Mouse (Mus musculus) intestine, embryonic 16.5 days (tissue): ENCODE data around the gene Rmi2. TPM values are rescaled to one million over a fixed set of nuclear protein-coding genes. Genes with fewer than 3 reads are reported as not detected.

ENCODE experiments used
- ATAC-seq: fragments of 200-750 bp; cut with Nextera tagmentation; 2 replicates; pipeline ENCODE4 v1.8.0; 2017; ENCODE audit warnings: moderate TSS enrichment, moderate library complexity
- H3K27ac ChIP-seq: fragments of 300-500 bp; sonication (generic); 2 replicates; pipeline ENCODE4 v1.5.1; 2014; ENCODE audit warnings: mild to moderate bottlenecking, low read length
- H3K27me3 ChIP-seq: fragments of 300-500 bp; sonication (generic); replicated peaks from 2 replicates; pipeline ENCODE4 v1.6.1; 2014; ENCODE audit warnings: low read length, control low read depth, mixed read lengths; ENCODE audit not compliant: control insufficient read depth, insufficient read depth
- H3K36me3 ChIP-seq: fragments of 300-500 bp; sonication (generic); 2 replicates; pipeline ENCODE4 v1.6.1; 2014; ENCODE audit warnings: low read length, control low read depth; ENCODE audit not compliant: control insufficient read depth, insufficient read depth
- H3K4me1 ChIP-seq: fragments of 300-500 bp; sonication (generic); 2 replicates; pipeline ENCODE4 v1.6.1; 2014; ENCODE audit warnings: low read length, control low read depth, mixed read lengths; ENCODE audit not compliant: control insufficient read depth, insufficient read depth
- H3K4me2 ChIP-seq: fragments of 300-500 bp; sonication (generic); 2 replicates; pipeline ENCODE4 v1.6.1; 2014; ENCODE audit warnings: low read depth, low read length, control low read depth
- H3K4me3 ChIP-seq: fragments of 300-500 bp; sonication (generic); 2 replicates; pipeline ENCODE4 v1.5.1; 2014; ENCODE audit warnings: mild to moderate bottlenecking, low read length
- H3K9ac ChIP-seq: fragments of 300-500 bp; sonication (generic); 2 replicates; pipeline ENCODE4 v1.6.1; 2014; ENCODE audit warnings: low read depth, low read length
- H3K9me3 ChIP-seq: fragments of 300-500 bp; sonication (generic); 2 replicates; pipeline ENCODE4 v1.6.1; 2016; ENCODE audit warnings: low read length, control low read depth; ENCODE audit not compliant: control insufficient read depth
- WGBS: fragments of 180-500 bp; shearing (Covaris S2); extraction: QIAGEN DNeasy Blood & Tissue Kit; methylation state at CpG from one replicate; pipeline ENCODE4 v1.1.7; 2014; 5-methylcytosine and 5-hydroxymethylcytosine counted together
- polyA plus RNA-seq: library from polyadenylated mRNA; unstranded; fragments of >200 nt; fragmentation: Nextera tagmentation; extraction: Ambion mirVana; gene quantifications from 2 replicates; pipeline ENCODE4 v1.2.1, GENCODE M21; 2015

The Rmi2 gene
- 2.4 and 2.7 TPM in 2 replicates for polyA plus RNA-seq

DNA sequence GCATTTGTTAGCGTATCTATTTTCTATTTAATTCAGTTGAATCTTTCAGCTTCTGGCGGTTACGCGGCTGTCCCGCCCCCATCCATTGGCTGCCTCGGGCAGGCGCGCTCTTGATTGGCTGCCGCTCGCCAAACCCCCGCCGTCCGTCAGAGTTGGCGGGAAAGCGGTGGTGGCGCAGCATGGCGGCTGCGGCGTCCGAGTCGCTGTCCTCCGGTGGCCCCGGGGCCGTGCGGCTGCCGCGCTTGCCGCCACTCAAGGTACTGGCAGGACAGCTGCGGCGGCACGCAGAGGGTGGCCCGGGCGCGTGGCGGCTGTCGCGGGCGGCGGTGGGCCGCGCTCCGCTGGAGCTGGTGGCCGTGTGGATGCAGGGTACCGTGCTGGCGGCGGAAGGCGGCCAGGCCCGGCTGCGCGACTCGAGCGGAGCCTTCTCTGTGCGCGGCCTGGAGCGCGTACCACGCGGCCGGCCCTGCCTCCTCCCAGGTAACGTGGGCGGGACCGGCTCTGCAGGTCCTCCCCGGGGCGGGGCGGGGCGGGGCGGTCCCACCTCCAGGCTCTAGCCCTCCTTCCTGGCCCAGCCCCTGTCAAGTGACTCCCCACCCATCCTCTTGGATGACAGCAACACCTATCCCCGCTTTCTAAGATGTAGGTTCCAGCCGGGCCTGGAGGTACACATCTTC, at the start of gene Rmi2:
Gene Rmi2, plus strand, starts transcription at position 149 of the 677 bp plus-strand sequence.
- under 1% methylated on average over 58 of the region's 69 CpGs for WGBS
- peak within 1 kb of the TSS; percentile 91 for H3K9ac ChIP-seq
- H3K4me2 ChIP-seq: peak within 1 kb of the TSS; percentile 85
- peak within 1 kb of the TSS; percentile 93 for H3K27ac ChIP-seq
- no peaks in the 10 kb centered on the region for H3K27me3 ChIP-seq
- peaks cover 29% of the 10 kb centered on the region for H3K4me1 ChIP-seq
- H3K4me3 ChIP-seq: peak within 1 kb of the TSS; percentile 90
- H3K36me3 ChIP-seq: no peaks in the 10 kb centered on the region
- ATAC-seq: peak; percentile 94
- 0 out of 2 replicates have a peak, but pooled peaks cover 3% of the 10 kb centered on the region for H3K9me3 ChIP-seq

DNA sequence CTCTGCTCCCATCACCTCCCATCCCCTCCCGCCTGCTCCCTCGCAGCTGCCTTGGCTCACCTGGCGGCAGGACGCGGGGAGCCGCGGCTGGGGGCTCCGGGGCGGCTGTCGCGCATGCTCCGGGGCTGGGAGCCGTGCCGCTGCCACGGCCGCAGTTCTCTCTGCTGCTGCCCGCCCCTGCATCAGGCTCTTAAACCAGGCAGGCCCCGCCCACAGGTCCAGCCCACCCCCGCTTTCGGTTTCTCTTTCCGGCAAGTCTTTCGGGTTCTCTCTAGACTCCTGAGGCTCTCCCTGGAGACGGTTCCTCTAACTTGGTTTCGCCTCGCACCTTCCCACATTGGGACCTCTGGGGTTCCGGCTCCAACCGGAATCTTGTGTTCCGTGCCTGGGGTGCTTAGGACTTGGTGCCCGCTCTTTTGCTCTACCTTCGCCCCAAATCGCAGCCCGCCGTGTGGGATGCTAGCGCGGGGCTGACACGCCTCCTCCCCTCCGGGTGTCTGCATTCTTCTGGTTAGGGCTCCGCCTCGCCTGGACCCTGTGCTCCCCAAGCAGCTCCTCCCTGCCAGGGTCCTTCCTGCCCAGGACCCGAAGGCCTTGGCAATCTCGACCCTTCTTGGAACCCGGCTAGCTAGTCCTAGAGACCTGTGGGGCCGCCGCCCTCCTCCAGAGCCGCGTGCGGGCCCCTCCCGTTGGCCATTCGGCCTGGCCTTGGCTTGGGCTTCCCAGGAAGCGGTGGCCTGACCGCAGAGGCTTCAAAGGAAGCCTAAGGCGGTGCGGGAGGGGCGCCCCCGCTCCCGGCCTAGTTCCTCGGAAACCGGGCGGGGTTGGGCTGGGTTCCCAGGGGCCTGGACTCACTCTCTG, 49.3 kb upstream of the Rmi2 start, which contains the start of gene Socs1:
Gene Socs1, minus strand, starts transcription at position 166 of the 861 bp plus-strand sequence.
- Histone ChIP-seq H3K9me3 (no peaks in the 10 kb centered on the region), H3K4me2 (peak within 1 kb of the TSS; percentile 97), H3K36me3 (0 out of 2 replicates have a peak, but pooled peaks cover 2% of the 10 kb centered on the region), H3K9ac (peak within 1 kb of the TSS; percentile 86), H3K4me3 (peak within 1 kb of the TSS; percentile 79), H3K4me1 (peaks cover 19% of the 10 kb centered on the region), H3K27me3 (no peaks in the 10 kb centered on the region), H3K27ac (peak within 1 kb of the TSS; percentile 99)
- under 1% methylated on average over 59 of the region's 59 CpGs for WGBS
- peak; percentile 89 for ATAC-seq

DNA sequence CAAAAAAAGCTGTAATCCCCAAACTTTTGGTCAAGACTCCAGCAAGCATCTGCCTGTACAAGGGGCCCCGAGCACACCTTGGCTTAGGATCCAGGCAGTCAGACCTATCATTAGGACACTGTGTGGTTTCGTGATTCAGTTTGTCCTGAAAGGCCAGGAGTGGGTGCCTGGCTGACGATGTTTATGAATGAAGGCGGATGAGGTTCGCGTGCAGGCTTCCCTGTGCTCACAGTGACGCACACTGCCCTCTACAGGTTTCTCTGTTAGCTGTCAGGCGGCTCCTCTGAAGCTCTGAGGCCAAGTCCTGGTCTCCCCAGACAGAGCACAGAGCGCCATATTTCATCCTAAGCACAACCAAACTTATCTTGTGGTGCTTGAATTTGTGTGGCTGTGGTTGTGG, 48.6 kb upstream of the Rmi2 start:
- Histone ChIP-seq H3K27me3 (no peaks in the 10 kb centered on the region), H3K4me1 (peaks cover 19% of the 10 kb centered on the region), H3K4me2 (peak overlapping the region; percentile 97), H3K36me3 (0 out of 2 replicates have a peak, but pooled peaks cover 2% of the 10 kb centered on the region), H3K4me3 (peak overlapping the region; percentile 79), H3K9me3 (no peaks in the 10 kb centered on the region), H3K27ac (peak overlapping the region; percentile 99), H3K9ac (peak overlapping the region; percentile 86)
- 1% methylated on average over 9 of the region's 9 CpGs for WGBS
- ATAC-seq: peak; percentile 36

DNA sequence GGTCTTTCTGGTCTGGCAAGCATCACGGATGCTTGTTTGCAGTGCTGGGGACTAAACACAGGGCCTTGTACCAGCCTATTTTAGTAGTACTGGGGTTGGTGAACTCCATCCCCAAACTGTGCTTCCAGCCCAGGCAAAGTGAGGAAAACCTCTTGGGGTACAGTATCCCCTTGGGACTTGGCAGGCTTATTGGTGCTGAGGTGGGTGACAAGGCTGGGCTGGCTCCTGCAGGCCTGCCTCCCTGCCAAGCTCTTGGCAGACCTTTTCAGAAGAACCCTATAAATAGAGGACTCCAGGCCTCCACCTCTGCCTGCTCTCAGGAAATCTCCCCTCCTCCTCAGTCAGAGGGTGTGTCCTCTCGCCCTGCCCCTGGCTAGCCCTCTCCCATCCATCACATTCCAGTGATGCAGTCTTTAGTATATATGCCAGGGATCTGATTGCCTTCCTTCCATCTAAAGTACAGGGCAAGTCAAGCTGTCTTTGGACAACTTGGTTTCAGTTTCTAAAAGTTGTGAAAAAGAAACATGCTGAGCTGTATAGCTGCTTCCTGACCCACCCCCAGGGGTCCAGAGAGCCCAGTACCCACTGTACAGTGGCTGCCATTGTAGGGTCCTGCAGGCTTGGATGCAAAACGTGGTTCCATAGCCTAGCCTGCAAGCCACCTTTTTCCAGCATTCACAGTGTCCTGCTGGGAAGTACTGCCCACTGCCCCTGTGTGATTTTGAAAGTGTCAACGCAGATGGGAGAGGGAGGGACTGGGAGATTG, 47.9 kb upstream of the Rmi2 start:
- peak overlapping the region; percentile 99 for H3K27ac ChIP-seq
- peaks cover 19% of the 10 kb centered on the region for H3K4me1 ChIP-seq
- WGBS: 59% methylated on average over 4 of the region's 4 CpGs
- no peak overlapping the region for H3K9ac ChIP-seq
- H3K36me3 ChIP-seq: 0 out of 2 replicates have a peak, but pooled peaks cover 2% of the 10 kb centered on the region
- H3K27me3 ChIP-seq: no peaks in the 10 kb centered on the region
- ATAC-seq: no peak
- H3K4me3 ChIP-seq: no peak overlapping the region
- H3K9me3 ChIP-seq: no peaks in the 10 kb centered on the region
- H3K4me2 ChIP-seq: no peak overlapping the region

DNA sequence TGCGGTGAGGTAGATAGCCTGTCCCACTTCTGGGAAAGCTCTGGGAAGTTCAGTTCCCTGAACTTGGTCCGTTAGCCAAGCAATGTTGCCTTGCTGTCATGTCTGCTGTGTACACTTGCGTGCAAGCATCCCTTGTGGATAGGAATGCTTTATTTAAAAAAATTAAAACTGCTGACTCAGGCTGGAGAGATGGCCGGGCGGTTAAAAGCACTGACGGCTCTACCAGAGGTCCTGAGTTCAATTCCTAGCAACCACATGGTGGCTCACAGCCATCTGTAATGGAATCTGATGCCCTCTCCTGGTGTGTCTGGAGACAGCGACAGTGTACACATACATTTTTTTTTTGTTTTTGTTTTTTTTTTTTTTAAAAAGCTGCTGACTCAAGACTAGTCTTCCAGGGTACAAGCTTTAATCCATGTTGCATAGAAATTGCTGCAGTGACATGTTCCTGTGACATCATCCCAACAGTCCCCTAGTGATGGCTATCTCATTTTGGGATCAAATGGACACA, 47.3 kb upstream of the Rmi2 start:
- H3K9ac ChIP-seq: no peak overlapping the region
- no peak overlapping the region for H3K4me2 ChIP-seq
- H3K36me3 ChIP-seq: no peaks in the 10 kb centered on the region
- WGBS: 80% methylated on average over 7 of the region's 7 CpGs
- H3K27ac ChIP-seq: no peak overlapping the region
- H3K4me3 ChIP-seq: no peak overlapping the region
- H3K4me1 ChIP-seq: peaks cover 15% of the 10 kb centered on the region
- no peaks in the 10 kb centered on the region for H3K9me3 ChIP-seq
- no peaks in the 10 kb centered on the region for H3K27me3 ChIP-seq
- ATAC-seq: no peak

DNA sequence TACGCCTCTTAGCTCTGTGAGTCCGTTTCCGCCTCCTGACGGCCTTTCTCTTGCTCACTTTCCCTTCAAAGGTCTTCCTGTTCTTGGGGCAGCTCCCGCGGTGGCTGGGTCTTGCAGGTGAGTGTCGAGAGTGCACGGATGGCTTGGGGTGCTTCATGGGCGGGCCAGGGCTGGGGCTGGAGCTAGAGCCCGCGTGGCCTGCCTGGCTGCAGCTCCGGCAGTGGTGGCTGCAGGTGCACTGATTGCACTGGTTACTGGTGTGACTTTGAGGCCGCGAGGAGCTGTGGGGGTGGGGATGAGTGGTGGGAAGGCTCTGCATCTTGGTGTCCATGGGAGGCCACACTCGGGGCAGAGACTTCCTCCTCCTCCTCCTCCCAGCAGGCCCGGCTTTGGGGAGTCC, 46.6 kb upstream of the Rmi2 start, which contains the start of gene Tnp2:
Gene Tnp2, minus strand, starts transcription at position 390 of the 400 bp plus-strand sequence.
- ATAC-seq: no peak
- Histone ChIP-seq H3K27me3 (no peaks in the 10 kb centered on the region), H3K9ac (0 out of 2 replicates have a peak within 1 kb of the TSS, but pooled peaks have one; percentile 11), H3K9me3 (no peaks in the 10 kb centered on the region), H3K27ac (no peak within 1 kb of the TSS), H3K4me1 (peaks cover 9% of the 10 kb centered on the region), H3K36me3 (no peaks in the 10 kb centered on the region), H3K4me2 (no peak within 1 kb of the TSS), H3K4me3 (no peak within 1 kb of the TSS)
- 45% methylated on average over 16 of the region's 16 CpGs for WGBS

DNA sequence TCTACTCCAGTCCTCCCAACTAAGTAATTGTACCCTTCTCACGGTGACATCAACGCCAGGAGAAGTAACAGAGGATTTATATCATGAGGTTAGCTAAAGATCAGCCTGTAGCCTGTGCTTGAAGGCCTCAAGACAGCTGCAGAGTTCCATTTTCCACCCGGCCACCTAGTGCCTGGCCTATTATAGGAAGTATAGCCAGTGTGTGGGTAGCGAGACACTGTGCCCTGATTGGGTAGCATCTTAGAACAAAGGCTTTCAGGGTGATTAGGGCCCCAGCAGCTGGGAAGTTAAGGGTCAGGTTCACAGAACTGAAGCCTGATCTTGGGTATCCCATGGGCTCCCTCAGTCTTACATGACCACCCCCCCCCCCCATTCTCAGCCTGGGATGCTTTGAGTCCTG, 46.0 kb upstream of the Rmi2 start:
- H3K9ac ChIP-seq: no peak overlapping the region
- peaks cover 6% of the 10 kb centered on the region; the same call in 1 of the 2 replicates for H3K4me1 ChIP-seq
- ATAC-seq: no peak
- H3K27ac ChIP-seq: no peak overlapping the region
- no peak overlapping the region for H3K4me3 ChIP-seq
- no peaks in the 10 kb centered on the region for H3K9me3 ChIP-seq
- no peaks in the 10 kb centered on the region for H3K36me3 ChIP-seq
- no peak overlapping the region for H3K4me2 ChIP-seq
- 76% methylated on average over 4 of the region's 4 CpGs for WGBS
- H3K27me3 ChIP-seq: no peaks in the 10 kb centered on the region

DNA sequence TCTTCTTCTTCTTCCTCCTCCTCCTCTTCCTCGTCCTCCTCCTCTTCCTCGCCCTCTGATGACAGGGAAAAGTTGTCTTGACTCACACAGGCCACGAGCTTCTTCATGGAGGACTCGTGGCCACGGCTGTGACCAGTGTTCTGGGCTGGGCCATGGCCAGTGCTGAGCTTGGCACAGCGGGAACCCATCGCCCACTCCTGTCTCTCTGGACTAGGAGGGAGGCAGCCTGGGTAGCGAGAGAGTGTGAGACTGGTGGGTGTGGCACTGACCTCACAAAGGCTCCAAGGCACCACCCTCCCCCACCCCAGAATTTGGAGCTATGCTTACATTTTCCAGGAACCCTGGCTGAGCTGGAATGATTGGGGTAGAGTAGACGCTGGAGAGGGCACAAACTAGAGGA, 44.2 kb upstream of the Rmi2 start, which contains the start of gene Prm3:
Gene Prm3, minus strand, starts transcription at position 213 of the 400 bp plus-strand sequence.
- Histone ChIP-seq H3K9me3 (no peaks in the 10 kb centered on the region), H3K4me2 (no peak within 1 kb of the TSS), H3K36me3 (no peaks in the 10 kb centered on the region), H3K27ac (no peak within 1 kb of the TSS), H3K4me1 (0 out of 2 replicates have a peak, but pooled peaks cover 5% of the 10 kb centered on the region), H3K27me3 (no peaks in the 10 kb centered on the region; the same call in 1 of the 2 replicates), H3K9ac (no peak within 1 kb of the TSS), H3K4me3 (no peak within 1 kb of the TSS)
- no peak for ATAC-seq
- WGBS: 83% methylated on average over 9 of the region's 9 CpGs
